Mouse (Mus musculus): ENCODE measurements around the gene Gm28042.

Gm28042 gene

DNA sequence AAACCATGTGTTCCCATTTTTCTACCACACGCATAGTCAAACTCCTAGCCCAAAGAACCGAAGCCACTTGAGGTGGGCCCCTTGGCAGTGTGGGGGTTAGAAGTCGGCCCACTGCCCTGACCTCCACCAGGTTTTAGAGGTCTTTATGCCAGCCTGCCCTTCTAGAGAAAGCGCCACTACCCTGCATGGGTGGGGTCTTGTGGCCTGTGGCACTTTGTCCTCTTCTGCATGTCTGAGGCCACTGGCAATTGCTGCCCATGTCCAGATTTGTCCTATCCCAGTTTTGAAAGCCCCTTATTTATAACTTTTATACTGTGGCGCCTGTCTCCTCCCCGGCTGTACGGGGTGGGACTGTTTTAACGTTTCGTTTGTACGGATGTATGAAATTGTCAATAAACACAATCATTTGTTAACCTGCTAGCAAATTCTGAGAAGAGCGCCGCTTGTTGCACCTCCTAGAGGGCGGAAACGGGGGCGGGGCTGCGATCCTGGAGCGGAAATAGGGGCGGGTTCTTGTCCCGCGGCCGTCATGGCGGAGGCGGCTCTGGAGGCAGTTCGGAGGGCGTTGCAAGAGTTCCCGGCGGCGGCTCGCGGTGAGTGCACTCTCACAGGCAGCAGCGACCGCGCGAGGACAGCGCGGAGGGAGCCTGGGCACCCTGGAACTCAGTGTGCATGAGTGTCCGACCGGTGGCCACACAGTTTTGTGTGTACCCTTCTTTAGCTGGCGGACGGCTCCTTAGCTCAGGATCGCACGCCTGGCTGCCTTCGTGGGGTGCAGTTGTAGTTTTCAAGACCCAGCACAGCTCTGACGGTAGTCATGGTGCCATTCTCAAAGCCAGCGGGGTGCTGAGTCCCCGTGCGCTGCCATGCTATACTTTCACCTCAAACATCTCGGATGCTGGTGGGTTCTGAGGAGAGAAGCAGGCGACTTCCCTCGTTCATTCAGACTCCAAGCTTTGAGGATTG is at the start of gene Gm28042, which contains the start of gene Jmjd7:
Gene Gm28042, plus strand, starts transcription at position 510 of the 966 bp plus-strand sequence.
Gene Jmjd7, plus strand, starts transcription at position 500 of the 966 bp plus-strand sequence.
- DNase-seq (ENCODE audit: inconsistent ontology term): peak; percentile 95

DNA sequence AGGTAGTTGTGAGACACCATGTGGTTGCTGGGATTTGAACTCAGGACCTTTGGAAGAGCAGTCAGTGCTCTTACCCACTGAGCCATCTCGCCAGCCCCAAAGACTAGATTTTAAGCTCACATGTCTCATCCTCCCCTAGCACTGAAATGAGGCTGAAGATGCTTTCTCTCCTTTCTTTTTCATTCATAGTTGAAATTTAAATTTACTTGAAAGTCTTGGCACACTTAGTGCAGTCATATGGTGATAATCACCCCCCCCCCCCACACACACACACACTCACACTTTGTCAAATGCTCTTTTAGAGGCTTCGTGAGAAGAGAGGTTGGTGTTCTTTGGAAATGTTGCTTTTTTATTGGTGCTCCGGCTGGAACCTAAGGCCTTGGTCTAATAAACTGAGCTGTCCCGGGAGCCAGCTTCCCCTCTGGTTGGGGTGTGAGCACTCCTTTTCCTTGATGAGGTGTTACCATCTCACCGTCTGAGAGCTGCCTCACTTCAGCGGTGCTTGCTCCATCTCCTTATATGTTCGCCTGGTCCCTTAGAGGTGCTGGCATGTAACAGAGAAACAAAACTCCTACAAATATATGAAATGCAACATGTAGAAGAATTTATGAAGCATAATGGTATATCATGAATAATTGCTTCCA is 46.8 kb upstream of the Gm28042 start:
- no peak for DNase-seq (ENCODE audit: inconsistent ontology term)

DNA sequence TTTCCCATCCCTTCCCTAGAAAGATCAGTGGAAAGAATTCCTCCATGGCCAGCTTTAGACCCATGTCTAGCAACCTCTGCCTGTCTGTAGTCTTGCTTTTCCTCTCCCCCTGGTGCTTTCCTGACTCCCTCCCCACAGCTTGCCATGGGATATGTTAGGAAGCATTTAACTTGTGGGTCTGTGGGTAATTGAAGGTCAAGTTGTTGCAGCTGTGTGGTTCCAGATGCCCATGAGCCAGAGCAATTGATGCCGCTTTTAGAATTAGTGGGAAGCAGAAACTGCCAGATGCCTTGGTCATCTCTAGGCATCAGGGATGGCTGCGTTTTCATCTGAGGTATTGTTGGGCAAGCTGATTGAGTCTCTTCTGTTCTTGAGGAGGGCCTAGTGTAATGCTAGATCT is 45.7 kb upstream of the Gm28042 start:
- no peak for DNase-seq (ENCODE audit: inconsistent ontology term)

DNA sequence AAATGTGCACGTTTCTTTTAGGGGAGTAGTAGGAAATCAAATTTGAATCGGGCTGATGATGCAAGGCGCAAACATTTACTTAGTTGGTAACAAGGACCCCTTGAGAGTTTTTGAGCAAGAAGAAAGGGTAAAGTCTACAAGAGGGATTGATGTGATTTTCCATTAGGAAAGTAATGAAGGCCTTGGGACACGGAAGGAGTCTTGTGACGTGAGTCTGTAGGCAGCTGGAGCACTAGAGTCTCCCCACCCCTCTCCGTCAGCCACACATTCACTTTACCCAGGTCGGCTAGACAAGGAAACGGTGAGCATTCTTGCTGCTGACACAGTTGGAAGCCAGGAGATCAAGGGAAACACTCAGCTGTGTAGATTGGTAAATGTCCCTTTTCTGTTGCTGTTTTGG is 41.4 kb upstream of the Gm28042 start:
- DNase-seq (ENCODE audit: inconsistent ontology term): no peak

DNA sequence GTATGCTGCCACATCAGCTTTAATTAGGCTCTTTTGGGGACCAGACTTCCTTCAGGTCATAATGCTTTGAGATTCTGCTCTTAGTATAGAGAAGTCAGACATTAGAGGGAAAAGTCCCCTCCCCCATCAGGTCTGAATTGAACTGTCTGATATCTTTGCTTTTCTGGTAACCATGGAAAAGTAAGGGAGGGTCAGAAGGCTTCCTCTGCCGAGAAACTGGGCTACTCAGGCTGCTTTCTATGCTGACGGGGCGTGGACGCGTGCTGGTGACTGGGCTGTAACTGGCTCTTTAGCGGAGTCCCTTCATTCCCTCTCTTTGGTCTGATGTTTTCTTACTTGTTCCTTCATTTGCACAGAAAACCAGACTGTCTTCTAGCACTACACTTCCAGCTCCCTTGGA is 40.9 kb upstream of the Gm28042 start:
- DNase-seq (ENCODE audit: inconsistent ontology term): no peak

DNA sequence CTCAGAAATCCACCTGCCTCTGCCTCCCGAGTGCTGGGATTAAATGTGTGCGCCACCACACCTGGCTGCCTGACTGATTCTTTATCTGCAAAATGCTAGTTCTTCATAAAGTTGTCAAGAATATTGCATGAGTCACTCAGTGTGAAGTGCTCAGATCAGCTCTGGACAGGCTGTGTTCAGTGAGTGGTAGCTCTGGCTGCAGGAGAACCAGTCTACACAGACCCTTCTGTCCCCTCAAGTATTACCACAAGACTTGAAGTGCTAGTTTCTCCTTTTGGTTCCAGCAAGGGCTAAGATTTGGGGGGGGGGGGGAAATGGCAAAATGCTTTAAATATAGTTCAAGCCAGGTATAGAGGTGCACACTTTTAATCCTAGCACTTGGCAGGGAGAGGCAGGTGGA is 39.9 kb upstream of the Gm28042 start:
- DNase-seq (ENCODE audit: inconsistent ontology term): no peak

DNA sequence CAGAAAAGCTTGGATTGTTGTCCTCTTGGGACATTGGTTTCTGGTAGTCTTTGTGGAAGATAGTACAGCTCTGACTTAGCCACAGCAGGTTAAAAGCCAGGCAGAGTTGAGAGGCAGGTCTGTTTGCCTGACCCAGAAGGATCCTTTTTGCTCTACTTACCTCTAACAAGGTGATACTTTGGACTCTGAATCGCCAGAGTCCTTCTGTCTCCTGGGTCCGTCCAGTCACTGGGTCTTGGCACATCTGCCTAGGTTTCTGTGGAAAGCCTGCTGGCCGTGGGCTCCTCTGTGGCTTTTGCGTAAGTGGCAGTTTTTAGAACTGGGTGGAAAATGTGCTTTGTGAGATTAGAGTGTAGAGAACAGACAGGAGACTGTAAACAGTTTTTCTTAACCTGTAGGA is 38.3 kb upstream of the Gm28042 start:
- DNase-seq (ENCODE audit: inconsistent ontology term): no peak

DNA sequence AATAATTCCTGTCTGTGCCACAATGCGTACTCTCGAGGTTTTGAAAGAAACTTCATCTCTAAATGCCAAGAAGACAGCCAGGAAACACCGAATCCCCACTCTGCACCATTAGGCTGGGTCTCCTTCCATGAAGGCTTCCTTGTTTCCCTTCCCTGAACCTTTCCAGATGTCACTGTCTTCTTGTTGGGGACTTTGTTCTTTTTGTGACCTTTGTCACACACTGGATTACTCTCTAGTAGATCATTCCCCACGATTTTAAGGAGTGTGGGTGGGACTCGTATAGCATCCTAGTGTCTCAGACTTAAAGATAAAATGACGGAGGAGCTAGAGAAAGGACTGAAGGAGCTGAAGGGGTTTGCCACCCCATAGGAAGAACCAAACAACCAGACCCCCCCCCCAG is 36.4 kb upstream of the Gm28042 start:
- no peak for DNase-seq (ENCODE audit: inconsistent ontology term)

DNA sequence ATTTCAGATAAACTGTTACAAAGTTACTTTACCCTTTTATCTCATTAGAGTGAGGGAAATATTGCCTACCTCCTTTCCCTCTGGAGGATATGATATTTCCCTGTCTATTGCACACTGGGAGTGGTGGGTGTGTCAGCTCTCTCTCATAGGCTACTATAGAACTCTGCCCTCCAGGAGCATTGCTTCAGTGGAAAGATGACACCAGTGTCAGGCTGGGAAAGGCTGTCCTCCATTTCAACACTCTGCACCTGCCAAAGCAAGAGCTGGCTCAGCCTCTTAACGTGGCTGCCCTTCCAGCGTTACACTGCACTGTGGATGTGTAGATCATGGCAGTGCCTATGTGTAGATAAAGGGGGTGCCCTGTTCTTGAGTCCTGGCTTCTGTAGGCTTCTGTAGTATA is 34.9 kb upstream of the Gm28042 start:
- DNase-seq (ENCODE audit: inconsistent ontology term): no peak

DNA sequence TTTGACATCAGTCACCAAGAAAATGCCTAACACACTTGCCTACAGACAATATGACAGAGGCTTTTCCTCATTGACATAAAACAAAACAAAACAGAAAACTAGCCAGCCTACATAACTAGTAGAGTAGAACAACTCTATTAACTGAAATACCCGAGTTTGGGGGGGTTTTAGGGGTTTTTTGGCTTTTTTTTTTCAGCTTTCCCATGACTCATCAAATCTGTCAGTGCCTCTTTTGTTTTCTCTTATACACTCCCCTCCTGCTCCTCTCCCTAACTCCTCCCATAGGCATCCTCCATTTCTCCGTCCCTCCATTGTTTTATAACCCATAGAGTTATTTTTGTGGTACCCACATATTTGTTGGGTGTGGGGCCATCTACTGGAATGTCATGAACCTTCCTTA is 33.8 kb upstream of the Gm28042 start:
- DNase-seq (ENCODE audit: inconsistent ontology term): peak; percentile 38

DNA sequence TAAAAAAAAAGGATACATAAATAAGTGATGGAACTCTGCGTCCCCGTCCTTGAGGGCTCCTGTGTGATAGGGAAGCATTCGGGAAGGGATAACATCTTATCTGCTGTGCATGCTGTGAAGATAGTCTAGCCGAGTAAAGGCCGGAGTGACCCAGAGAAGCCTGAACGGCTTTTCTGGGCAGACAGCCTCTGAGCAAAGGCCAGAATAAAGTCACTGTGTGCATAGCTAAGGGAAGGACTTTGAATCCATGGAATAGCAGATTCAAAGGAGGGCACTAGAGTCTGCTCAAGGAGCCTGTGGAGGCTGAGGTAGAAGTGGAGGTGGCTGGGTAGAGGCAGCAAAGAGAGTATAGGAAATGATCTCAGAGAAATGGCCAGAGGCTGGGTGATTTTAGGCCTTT is 32.5 kb upstream of the Gm28042 start:
- no peak for DNase-seq (ENCODE audit: inconsistent ontology term)

DNA sequence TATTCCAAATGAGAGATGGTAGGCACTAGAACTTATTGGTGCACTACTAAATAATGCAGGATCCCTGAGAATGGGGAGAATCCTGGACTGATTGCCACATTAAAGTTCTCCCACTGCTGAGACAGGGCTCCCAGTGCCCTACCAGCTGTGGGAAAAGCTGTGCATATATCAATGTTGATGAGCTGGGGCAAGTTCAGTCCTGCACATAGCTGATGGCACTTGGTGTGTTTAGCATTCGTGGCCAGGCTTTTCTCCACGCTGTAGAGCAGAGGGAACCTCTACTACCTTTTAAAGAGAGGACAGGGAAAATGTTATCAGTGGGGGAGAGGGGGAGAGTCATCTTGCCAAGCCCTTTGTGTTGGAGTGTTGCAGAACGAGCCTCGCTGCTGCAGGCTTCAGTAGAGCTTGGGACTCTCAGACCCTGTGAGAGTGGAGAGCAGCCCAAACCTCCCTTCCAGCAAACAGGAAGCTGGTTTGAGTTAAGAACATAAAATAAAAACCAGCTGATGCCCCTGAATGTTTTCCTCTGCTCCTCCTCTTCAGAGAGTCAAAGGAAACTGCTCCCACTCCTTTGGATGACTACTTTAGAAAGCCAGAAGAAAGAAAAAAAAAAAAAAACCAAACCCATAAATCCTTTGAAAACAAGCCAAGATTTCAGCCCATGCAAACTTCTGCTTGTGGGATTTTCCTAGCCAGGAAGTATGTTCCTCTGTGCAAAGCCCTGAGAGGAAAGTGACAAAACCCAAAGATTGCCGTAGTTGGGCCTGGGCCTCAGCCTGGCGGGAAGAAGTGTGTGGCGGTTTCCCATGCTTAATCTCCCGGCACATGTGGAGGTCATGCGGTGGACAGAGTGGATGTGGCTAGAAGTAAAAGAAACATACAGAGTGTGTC is 31.7 kb upstream of the Gm28042 start:
- DNase-seq (ENCODE audit: inconsistent ontology term): no peak

DNA sequence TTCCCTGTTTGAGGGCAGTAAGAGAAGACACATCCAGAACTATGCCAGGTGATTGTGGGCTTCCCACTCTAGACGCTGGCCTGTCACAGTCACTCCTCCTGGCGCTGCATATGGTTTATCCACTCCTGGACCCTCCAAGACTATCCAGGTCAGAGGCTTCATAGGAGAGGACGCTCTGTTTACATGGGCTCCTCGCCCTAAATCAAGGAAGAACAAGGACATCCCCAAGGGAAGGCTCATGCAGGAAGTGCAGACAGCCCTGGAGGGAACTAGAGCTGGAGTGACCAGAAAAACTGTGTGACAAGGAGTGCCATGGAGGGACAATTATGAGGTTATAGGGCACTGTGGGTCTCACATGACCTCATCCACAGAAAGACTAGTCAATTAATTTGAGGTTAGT is 29.9 kb upstream of the Gm28042 start:
- DNase-seq (ENCODE audit: inconsistent ontology term): no peak

DNA sequence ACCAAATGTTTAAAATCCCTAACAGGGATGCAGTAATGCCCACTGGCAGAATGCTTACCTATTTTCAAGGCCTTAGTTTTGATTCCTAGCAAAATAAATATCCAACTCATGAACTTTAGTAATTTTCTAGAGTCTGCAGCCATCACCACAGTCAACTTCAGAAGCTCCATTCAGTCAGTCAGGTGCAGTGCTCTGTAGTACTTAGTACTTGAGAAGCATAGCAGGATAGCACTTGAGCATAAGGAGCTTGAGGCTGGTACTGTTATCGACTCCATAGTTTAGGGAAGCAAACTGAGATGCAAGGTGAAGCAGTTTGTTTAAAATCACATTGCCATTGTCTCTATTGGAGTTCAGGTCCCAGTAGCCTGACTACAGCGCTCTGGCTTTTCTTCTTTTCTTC is 27.6 kb upstream of the Gm28042 start:
- DNase-seq (ENCODE audit: inconsistent ontology term): no peak

DNA sequence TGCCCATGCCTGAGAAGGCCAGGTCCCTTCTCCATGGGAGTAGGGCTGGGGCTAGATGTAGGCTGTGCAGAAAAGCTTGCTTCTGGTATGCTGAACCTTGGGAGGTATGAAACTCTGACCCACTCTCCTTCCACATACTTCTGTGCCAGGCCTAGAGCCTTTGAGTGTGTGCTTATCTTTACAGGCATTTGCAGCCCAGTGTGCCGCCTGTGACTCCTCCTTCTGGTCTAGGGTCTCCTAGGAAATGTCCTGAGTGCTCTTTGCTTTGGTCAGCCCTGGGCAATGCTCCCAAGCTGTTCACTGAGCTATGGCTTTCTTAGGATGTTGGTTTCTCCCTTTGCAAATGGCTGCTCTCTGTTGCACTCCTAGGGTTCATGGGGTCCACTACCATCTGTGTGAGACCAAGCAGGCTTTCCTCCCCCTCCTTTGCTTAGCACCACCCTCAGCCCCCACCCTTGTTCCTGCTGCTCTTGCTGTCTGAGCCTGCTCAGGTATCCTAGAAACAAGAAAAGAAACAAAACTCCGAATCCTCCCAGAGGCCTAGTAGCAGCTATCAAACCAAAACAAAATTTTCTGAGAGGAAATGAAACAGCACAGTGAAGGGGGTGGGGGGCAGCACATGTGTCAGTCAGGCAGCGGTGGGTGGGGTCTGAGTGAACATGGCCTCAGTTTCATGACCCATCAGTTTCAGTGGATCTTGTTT is 26.3 kb upstream of the Gm28042 start:
- DNase-seq (ENCODE audit: inconsistent ontology term): no peak

DNA sequence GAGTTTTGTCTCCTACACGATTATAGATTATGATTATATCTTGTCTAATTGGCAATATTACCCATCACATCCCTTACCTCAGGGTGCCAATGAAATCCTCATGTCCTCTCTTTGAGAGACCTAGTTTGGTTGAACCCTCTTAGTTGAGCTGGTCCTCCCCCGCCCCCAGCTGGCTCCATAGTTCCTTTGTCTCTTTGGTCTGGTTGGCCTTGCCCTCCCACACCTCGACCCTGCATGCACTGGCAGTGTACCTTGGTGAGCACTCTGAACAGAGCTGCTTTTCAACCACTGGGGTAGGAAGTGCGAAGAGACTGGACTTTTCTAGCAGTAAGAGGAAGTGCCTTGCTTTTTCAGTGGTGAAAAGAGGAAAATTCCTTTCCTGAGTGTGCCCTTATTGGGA is 25.3 kb upstream of the Gm28042 start:
- DNase-seq (ENCODE audit: inconsistent ontology term): no peak

DNA sequence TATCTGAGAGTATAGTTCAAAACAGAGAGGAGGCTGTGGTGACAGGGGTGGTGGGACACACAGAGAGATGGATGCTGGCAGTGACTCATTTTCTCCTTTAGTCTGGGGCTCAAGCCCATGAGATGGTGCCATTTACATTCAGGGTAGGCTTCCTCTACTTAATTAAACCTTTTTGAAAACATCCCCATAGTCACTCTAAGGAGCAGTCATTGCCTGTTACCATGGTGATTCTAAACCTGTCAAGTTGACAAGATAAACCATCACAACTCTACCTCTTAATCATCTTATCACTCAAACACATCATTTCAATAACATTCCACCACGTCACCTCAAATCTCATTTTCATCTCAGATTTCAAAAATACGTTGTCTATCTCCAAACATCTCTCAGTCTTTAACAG is 23.3 kb upstream of the Gm28042 start:
- DNase-seq (ENCODE audit: inconsistent ontology term): no peak

DNA sequence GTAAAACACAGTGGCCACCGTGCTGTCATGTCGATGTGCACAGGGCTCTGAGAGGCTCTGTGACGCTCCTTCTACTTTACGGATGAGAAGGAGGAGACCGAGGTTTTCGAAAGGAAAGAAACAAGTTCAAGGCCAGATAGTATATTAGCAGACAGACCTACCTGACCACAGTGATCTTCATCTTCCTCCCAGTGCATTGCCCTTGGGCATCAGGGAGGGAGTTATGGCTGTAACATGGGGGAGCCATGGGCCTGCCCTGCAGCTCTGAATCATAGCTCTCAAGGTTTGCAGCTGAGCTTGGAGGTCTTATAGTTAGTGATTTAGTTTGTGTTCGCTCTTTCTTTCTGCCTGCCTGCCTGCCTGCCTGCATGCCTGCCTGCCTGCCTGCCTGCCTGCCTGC is 20.6 kb upstream of the Gm28042 start:
- no peak for DNase-seq (ENCODE audit: inconsistent ontology term)

DNA sequence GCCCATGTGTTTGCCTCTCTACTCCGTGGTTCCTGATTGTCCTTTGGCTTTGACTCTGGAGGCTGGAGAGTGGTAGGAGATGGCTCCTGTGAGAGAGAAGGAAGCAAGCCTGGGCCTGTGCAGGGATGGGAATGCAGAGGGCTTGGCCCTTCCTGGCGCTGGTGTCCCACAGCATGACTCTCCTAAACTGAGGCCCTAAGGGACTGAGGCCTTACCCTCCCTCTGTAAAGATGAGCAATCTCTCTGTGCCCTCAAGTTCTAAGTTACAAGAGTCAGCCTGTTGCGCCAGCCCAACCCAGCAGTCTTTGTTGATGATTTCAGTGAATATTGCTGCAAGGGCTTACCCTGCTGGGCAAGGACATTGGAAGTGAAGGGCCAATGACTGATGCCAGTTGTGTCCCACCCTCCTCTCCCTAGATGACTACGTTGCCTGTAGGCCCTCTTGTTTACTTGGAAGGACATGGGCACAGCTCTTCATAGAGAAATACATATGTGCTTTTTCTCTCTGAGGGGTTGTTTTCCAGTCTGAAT is 19.5 kb upstream of the Gm28042 start:
- DNase-seq (ENCODE audit: inconsistent ontology term): no peak

DNA sequence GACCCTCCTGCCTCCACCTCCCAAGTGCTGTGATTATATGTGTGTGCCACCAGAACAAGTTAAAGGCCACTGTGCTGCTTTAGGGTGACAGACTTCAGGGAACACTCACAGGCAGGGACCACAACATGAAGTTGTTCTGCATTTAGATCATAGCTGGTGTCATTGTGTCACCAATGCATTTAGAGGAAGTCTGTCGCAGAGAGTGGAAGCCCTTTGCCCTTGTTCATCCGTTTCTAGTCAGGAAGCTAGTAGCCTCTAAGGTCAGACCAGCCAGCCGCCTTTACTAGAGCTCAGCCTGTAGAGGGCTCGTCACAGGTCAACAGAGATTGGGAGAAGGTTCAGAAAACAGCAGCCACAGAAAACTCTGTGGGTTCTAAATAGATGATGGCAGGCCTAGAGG is 18.6 kb upstream of the Gm28042 start:
- DNase-seq (ENCODE audit: inconsistent ontology term): no peak
